Mouse (Mus musculus) kidney, adult 2 months (tissue): ENCODE results near the gene Usp10. TPM values are rescaled to one million over a fixed set of nuclear protein-coding genes. Genes with fewer than 3 reads are reported as not detected.
A peak's percentile ranks its signal among the peaks of the same experiment; 100 is the strongest.

Experiments
- DNase-seq: peaks from one replicate; pipeline ENCODE4 v3.0.0; 2021
- H3K27ac ChIP-seq: fragments of 200-500 bp; 2 replicates; pipeline ENCODE4 v1.5.1; 2012; ENCODE audit warnings: low read depth, low read length, control low read depth, inconsistent platforms; ENCODE audit not compliant: insufficient read depth
- H3K27me3 ChIP-seq: fragments of 200-500 bp; replicated peaks from 2 replicates; pipeline ENCODE4 v1.6.1; 2012; ENCODE audit warnings: mild to moderate bottlenecking, moderate library complexity, low read length, inconsistent platforms; ENCODE audit not compliant: control insufficient read depth, insufficient read depth
- H3K36me3 ChIP-seq: fragments of 200-500 bp; 2 replicates; pipeline ENCODE4 v1.6.1; 2012; ENCODE audit warnings: mild to moderate bottlenecking, moderate library complexity, low read length, inconsistent platforms; ENCODE audit not compliant: control insufficient read depth, insufficient read depth
- H3K4me1 ChIP-seq: fragments of 200-500 bp; 2 replicates; pipeline ENCODE4 v1.6.1; 2011; ENCODE audit warnings: low read length; ENCODE audit not compliant: control insufficient read depth, insufficient read depth
- H3K4me3 ChIP-seq: fragments of 200-500 bp; 2 replicates; pipeline ENCODE4 v1.5.1; 2011; ENCODE audit warnings: mild to moderate bottlenecking, low read depth, low read length, control low read depth; ENCODE audit not compliant: insufficient read depth
- CTCF ChIP-seq: fragments of 200-500 bp; conservative IDR thresholded peaks from 2 replicates; pipeline ENCODE4 v1.5.1; 2011; ENCODE audit warnings: low read depth, mild to moderate bottlenecking, control low read depth, low read length, moderate library complexity, mixed read lengths; ENCODE audit not compliant: insufficient read depth, insufficient read length
- POLR2A ChIP-seq: fragments of 200-500 bp; IDR thresholded peaks from one replicate; pipeline ENCODE4 v1.6.1; 2011; ENCODE audit warnings: low read depth, low read length, control low read depth
- WGBS: fragments of 180-500 bp; shearing (Covaris S2); methylation state at CpG from one replicate; pipeline ENCODE4 v1.1.7; 2018; 5-methylcytosine and 5-hydroxymethylcytosine counted together
- polyA plus RNA-seq: library from polyadenylated mRNA; depleted of rRNA; stranded (reverse); fragments of >200 nt; gene quantifications from 2 replicates; pipeline ENCODE4 v1.2.3, GENCODE M21; 2012

Usp10 gene
- polyA plus RNA-seq, 1 experiment: 135 TPM

DNA sequence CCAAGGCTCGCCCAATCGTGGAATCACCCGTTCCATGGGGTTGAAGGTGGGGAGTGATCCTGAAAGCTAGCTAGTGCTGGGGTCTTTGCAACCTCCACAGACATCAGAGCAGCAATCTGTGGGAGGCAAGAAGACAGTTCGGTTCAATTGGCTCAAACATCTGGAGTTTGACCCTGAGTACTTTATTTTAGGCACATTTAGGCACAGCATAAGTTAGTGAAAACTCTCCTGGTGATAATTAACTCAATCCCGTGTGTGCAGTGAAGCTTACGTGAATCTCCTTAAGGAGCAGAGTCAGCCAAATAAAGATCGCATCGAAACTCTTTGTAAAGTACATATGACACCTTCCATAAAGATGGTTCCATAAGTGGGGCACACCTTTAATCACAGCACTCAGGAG lies 28.2 kb upstream of the Usp10 start:
- Histone ChIP-seq H3K4me1 (peaks cover 31% of the 10 kb centered on the region; the same call in 1 of the 2 replicates), H3K27me3 (no peaks in the 10 kb centered on the region), H3K27ac (peak overlapping the region; percentile 69), H3K4me3 (no peak overlapping the region), H3K36me3 (no peaks in the 10 kb centered on the region)
- DNase-seq: peak; percentile 81
- WGBS: 53% methylated on average over 8 of the region's 8 CpGs
- no peak for TF ChIP-seq POLR2A
- no peak for TF ChIP-seq CTCF

DNA sequence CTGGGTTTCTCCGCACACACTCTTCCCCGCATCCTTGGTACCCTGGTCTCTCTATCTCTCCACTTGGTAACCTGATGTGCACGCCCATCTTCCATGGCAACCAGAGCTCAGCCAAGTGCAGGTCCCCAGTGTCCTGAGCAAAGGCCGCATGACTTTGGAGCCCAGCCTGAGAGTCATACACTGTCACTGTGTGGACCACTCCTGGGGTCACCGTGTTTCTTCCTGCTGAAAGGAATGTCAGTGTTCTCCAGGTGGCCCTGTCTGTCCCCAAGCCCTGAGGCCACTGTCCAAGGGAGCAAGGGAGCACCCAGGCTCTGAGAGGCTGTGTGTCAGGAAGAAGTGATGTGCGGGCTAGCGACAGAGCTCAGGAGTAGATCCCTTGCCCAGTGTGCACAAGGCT lies 26.9 kb upstream of the Usp10 start:
- Histone ChIP-seq H3K27me3 (no peaks in the 10 kb centered on the region), H3K36me3 (no peaks in the 10 kb centered on the region), H3K4me1 (peaks cover 31% of the 10 kb centered on the region; the same call in 1 of the 2 replicates), H3K4me3 (no peak overlapping the region), H3K27ac (no peak overlapping the region)
- DNase-seq: peak; percentile 73
- 80% methylated on average over 7 of the region's 7 CpGs for WGBS
- TF ChIP-seq POLR2A: no peak
- no peak for TF ChIP-seq CTCF

DNA sequence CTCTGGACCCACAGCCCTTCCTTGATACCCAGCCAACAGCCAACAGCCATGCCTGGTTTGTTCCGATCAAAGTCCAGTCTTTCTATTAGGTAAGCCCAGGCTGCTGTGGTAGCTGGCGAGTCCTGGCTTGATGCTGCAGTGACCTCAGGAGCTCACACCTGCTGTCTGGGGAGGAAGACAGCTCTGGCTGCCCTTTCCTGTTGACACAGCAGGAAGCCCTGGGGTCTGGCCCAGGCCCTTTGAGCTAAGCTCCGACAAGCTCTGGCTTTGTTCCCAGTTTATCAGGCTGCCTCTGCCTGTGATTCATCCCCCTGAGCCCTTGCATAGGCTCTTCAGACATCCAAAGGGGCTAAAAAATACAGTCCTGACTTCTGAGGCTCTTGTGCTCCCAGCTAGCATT lies 24.5 kb upstream of the Usp10 start:
- Histone ChIP-seq H3K27me3 (no peaks in the 10 kb centered on the region), H3K4me1 (peaks cover 26% of the 10 kb centered on the region; the same call in 1 of the 2 replicates), H3K27ac (peak overlapping the region; percentile 57), H3K36me3 (no peaks in the 10 kb centered on the region), H3K4me3 (no peak overlapping the region)
- 18% methylated on average over 3 of the region's 3 CpGs for WGBS
- TF ChIP-seq POLR2A (no peak), CTCF (no peak)
- peak; percentile 95 for DNase-seq

DNA sequence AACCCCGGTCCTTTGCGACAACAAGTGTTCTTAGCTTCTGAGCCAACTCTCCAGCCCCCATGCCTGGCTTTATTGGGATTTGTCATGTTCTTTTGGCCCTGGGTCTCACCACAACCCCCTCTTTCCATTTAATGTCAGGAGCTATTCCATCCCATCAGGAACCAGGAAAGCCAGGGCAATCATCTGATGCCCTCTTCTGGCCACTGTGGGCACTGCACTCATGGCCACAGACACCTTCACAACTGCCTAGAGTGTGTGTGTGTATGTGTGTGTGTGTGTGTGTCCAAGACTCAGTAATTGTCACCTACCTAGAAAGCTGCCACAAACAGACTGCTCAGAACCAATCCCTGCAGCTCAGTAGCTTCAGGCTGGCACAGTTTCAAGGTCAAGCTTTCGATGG lies 23.0 kb upstream of the Usp10 start:
- H3K27ac ChIP-seq: no peak overlapping the region
- H3K4me1 ChIP-seq: peaks cover 14% of the 10 kb centered on the region; the same call in 1 of the 2 replicates
- TF ChIP-seq CTCF: peak; percentile 90
- no peak for TF ChIP-seq POLR2A
- H3K27me3 ChIP-seq: no peaks in the 10 kb centered on the region
- no peaks in the 10 kb centered on the region for H3K36me3 ChIP-seq
- peak; percentile 80 for DNase-seq
- H3K4me3 ChIP-seq: no peak overlapping the region
- WGBS: 87% methylated on average over 3 of the region's 3 CpGs

DNA sequence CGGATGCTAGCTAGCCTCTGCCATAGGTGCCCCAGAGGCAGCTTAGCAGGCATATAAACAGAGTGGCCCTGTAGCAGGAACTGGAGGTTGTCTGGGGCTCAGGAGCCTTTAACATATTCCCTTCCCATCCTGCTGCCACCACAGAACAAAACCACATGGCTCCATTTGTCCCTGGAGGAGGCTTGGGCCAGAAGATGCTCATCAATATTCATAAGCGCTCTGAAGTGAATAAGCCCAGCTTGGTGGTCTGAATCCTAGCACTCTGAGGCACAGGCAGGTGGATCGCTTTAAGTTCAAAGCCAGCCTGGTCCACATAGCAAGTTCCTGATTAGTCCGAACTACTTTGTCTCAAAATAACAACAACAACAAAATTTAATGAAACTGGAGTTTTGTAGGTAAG lies 22.1 kb upstream of the Usp10 start:
- H3K36me3 ChIP-seq: no peaks in the 10 kb centered on the region
- TF ChIP-seq CTCF (no peak), POLR2A (no peak)
- no peaks in the 10 kb centered on the region for H3K27me3 ChIP-seq
- 88% methylated on average over 4 of the region's 4 CpGs for WGBS
- no peak for DNase-seq
- H3K4me3 ChIP-seq: no peak overlapping the region
- H3K27ac ChIP-seq: no peak overlapping the region
- H3K4me1 ChIP-seq: peaks cover 10% of the 10 kb centered on the region; the same call in 1 of the 2 replicates

DNA sequence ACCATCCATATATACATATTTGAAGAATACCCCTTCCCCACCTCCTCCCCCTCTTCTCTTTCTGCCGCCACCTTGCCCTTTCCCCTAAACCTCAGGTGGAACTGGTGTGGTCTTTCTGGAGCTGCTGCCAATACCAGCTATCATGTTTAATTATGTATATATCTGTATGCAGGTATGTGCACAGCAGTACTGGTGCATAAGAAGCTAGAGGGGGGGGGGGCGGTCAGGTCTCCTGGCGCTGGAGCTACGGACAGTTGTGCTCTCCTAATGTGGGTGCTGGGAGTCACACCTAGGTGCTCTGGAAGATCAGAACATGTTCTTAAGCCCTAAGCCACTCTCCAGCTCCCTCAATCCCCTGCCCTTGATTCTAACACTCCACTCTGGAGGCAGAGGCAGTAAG lies 13.1 kb upstream of the Usp10 start:
- Histone ChIP-seq H3K4me1 (peaks cover 28% of the 10 kb centered on the region; the same call in 1 of the 2 replicates), H3K36me3 (no peaks in the 10 kb centered on the region), H3K27me3 (no peaks in the 10 kb centered on the region), H3K27ac (peak overlapping the region; percentile 1; the same call in 1 of the 2 replicates), H3K4me3 (no peak overlapping the region)
- TF ChIP-seq POLR2A: no peak
- TF ChIP-seq CTCF: no peak
- 69% methylated on average over 4 of the region's 4 CpGs for WGBS
- DNase-seq: no peak

DNA sequence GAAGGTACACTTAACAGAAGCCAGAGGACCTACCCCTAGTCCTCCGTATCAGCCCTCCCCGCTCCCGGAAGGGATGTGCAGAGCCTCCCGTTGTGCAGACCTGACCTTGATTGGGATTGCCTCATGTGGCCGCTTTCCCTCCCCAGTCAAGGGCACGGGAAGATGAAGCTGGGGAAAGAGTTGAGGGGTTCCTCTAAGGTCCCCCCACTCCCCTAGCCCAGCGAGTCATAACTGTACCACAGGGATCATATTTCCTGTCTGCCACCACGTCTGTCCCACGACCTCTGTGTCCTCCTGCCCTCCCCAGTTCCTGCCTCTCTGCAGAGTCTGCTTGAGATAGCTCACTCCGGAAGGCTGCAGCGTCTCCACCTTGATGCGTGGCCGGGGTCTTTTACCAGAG lies 12.2 kb upstream of the Usp10 start:
- TF ChIP-seq POLR2A: no peak
- TF ChIP-seq CTCF: no peak
- Histone ChIP-seq H3K27ac (no peak overlapping the region), H3K36me3 (no peaks in the 10 kb centered on the region), H3K27me3 (no peaks in the 10 kb centered on the region), H3K4me1 (peaks cover 28% of the 10 kb centered on the region; the same call in 1 of the 2 replicates), H3K4me3 (no peak overlapping the region)
- WGBS: 45% methylated on average over 13 of the region's 13 CpGs
- DNase-seq: no peak
